Mouse (Mus musculus) stomach, embryonic 16.5 days (tissue): ENCODE measurements around the gene Cab39l. TPM values are rescaled to one million over a fixed set of nuclear protein-coding genes. Genes with fewer than 3 reads are reported as not detected.
A peak's percentile ranks its signal among the peaks of the same experiment; 100 is the strongest.

Experiments used
- ATAC-seq: fragments of 200-750 bp; cut with Nextera tagmentation; 2 replicates; pipeline ENCODE4 v1.8.0; 2017; ENCODE audit warnings: moderate number of reproducible peaks, moderate TSS enrichment; ENCODE audit not compliant: insufficient read depth, low FRiP score
- H3K27ac ChIP-seq: fragments of 300-500 bp; sonication (generic); 2 replicates; pipeline ENCODE4 v1.5.1; 2014; ENCODE audit warnings: low read length
- H3K27me3 ChIP-seq: fragments of 300-500 bp; sonication (generic); 2 replicates; pipeline ENCODE4 v1.6.1; 2014; ENCODE audit warnings: low read length, control low read depth, mixed read lengths; ENCODE audit not compliant: control insufficient read depth, insufficient read depth
- H3K36me3 ChIP-seq: fragments of 300-500 bp; sonication (generic); 2 replicates; pipeline ENCODE4 v1.6.1; 2014; ENCODE audit warnings: low read length; ENCODE audit not compliant: control insufficient read depth, insufficient read depth
- H3K4me1 ChIP-seq: fragments of 300-500 bp; sonication (generic); 2 replicates; pipeline ENCODE4 v1.6.1; 2014; ENCODE audit warnings: low read length, control low read depth, mixed read lengths; ENCODE audit not compliant: control insufficient read depth, insufficient read depth
- H3K4me2 ChIP-seq: fragments of 300-500 bp; sonication (generic); 2 replicates; pipeline ENCODE4 v1.6.1; 2014; ENCODE audit warnings: low read depth, low read length, mixed read lengths
- H3K4me3 ChIP-seq: fragments of 300-500 bp; sonication (generic); replicated peaks from 2 replicates; pipeline ENCODE4 v1.5.1; 2014; ENCODE audit warnings: mild to moderate bottlenecking, low read length
- H3K9ac ChIP-seq: fragments of 300-500 bp; sonication (generic); 2 replicates; pipeline ENCODE4 v1.6.1; 2014; ENCODE audit warnings: low read length
- H3K9me3 ChIP-seq: fragments of 300-500 bp; sonication (generic); replicated peaks from 2 replicates; pipeline ENCODE4 v1.6.1; 2016; ENCODE audit warnings: low read length, control low read depth; ENCODE audit not compliant: control insufficient read depth
- WGBS: fragments of 180-500 bp; shearing (Covaris S2); extraction: QIAGEN DNeasy Blood & Tissue Kit; methylation state at CpG from one replicate; pipeline ENCODE4 v1.1.7; 2014; 5-methylcytosine and 5-hydroxymethylcytosine counted together
- polyA plus RNA-seq: library from polyadenylated mRNA; unstranded; fragments of >200 nt; fragmentation: Nextera tagmentation; extraction: Ambion mirVana; gene quantifications from 2 replicates; pipeline ENCODE4 v1.2.1, GENCODE M21; 2015

Gene Cab39l
- polyA plus RNA-seq, 1 experiment from 2014 or later = 43.5 TPM

DNA sequence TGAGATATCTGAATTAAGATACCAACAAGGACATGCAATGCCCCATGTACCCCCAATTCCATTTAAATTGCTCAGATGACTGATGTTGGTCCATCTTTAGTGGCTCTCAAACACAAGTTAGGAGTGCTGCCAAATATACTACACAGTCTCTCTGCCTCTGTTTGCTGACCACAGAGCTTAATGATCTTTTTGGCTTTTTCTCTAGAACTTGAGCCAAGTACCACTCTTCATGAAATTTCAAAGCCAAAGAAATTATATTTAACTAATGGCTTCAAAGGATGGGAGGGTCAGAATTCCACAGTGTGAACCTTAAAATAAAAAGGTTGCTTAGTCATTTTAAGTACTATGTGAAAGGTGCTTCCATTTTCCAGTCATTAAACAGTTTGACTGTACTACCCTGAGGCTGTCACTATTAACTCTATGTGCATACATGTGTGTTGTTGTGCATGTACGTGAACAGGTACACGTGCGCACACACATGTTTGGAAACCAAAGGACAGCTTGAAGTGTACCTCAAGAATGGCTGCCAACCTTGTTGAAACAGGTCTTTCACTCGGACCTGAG lies 44.6 kb downstream of the Cab39l start:
- no peaks in the 10 kb centered on the region for H3K27me3 ChIP-seq
- no peaks in the 10 kb centered on the region for H3K4me1 ChIP-seq
- WGBS = 91% methylated on average over 4 of the region's 4 CpGs
- H3K36me3 ChIP-seq = no peaks in the 10 kb centered on the region
- no peak overlapping the region for H3K4me3 ChIP-seq
- no peak overlapping the region for H3K9ac ChIP-seq
- ATAC-seq = no peak
- no peak overlapping the region for H3K27ac ChIP-seq
- no peaks in the 10 kb centered on the region for H3K9me3 ChIP-seq
- no peak overlapping the region for H3K4me2 ChIP-seq

DNA sequence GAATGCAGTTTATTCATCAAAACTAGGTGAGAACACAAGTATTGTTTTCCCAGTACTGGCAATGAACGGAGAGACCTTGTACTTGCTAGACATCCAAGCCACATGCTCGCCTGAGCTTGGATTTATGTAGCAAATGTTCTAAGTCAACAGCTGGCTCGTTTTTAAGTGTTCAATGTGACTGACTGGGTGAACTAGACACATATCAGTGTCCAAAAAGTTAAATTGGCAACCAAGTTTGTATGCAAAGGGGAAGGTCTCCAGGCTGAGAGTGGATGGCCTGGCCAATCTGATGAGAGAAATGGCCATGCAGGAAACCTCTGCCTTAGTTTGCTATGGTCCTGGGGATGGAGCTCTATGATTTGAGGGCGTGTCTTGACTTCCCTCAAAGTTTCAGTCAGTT lies 51.6 kb downstream of the Cab39l start:
- Histone ChIP-seq H3K9ac (no peak overlapping the region), H3K27ac (no peak overlapping the region), H3K9me3 (no peaks in the 10 kb centered on the region), H3K4me1 (no peaks in the 10 kb centered on the region), H3K4me2 (no peak overlapping the region), H3K4me3 (no peak overlapping the region), H3K36me3 (no peaks in the 10 kb centered on the region), H3K27me3 (no peaks in the 10 kb centered on the region)
- no peak for ATAC-seq
- WGBS = 73% methylated on average over 4 of the region's 4 CpGs

DNA sequence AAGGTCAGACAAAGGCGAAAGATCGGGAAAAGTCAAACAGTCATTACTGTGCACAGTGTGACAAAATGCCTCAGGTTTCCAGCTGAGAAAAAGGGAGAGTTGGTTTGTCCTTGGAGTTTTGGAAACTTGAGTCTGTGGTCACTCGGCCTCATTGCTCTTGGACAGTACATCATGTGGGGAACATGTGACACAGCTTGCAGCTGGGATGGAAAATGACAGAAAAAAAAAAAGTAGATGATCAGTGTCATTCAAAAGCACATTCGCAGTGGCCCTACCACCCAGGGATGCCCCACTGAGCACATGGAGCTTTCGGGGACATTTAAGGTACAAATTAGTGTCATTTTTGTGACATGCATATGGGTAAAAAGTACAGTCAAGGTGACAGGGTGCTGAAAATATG lies 57.2 kb downstream of the Cab39l start:
- H3K4me1 ChIP-seq = no peaks in the 10 kb centered on the region
- no peaks in the 10 kb centered on the region for H3K27me3 ChIP-seq
- H3K4me2 ChIP-seq = no peak overlapping the region
- ATAC-seq = no peak
- no peaks in the 10 kb centered on the region for H3K9me3 ChIP-seq
- H3K36me3 ChIP-seq = no peaks in the 10 kb centered on the region
- WGBS = 92% methylated on average over 5 of the region's 5 CpGs
- H3K4me3 ChIP-seq = no peak overlapping the region
- H3K27ac ChIP-seq = no peak overlapping the region
- no peak overlapping the region for H3K9ac ChIP-seq

DNA sequence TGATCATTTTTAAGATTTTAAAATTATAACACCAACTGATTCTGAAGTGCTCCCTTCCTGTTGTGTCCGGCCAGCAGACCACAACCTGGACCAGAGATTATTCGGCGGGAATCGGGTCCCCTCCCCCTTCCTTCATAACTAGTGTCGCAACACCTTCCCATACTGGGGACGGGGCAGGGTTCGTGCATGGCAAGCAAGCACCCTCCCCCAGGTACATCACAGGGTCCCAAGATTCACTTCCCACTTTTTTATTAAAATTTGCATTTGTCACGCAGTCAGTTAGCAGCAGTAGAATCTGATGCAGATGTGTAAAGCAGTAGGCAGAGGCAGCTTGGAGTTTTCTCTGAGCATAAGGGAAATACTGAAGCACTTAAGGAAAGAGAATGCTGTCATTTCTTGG lies 64.1 kb downstream of the Cab39l start:
- ATAC-seq = no peak
- Histone ChIP-seq H3K9ac (no peak overlapping the region), H3K9me3 (no peaks in the 10 kb centered on the region), H3K4me1 (no peaks in the 10 kb centered on the region), H3K4me2 (no peak overlapping the region), H3K27me3 (no peaks in the 10 kb centered on the region), H3K27ac (no peak overlapping the region), H3K4me3 (no peak overlapping the region), H3K36me3 (no peaks in the 10 kb centered on the region)
- whole genome bisulfite sequencing = 89% methylated on average over 8 of the region's 8 CpGs

DNA sequence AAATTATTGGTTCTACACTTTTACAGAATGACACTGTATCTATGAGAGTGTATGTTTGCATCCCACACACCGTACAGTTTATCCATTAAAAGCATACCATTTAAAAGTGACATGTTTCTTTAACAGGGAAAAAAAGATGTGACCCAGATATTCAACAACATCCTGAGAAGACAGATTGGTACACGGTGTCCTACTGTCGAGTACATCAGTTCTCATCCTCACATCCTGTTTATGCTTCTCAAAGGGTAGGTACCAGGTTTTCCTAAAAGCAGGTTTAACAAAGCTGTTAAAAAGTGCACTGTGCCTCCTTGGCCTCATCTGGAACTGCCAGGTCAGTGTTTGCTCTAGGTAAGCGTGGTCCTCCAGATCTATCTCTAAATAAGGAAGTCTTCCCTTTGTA lies 65.4 kb downstream of the Cab39l start:
- Histone ChIP-seq H3K9ac (no peak overlapping the region), H3K9me3 (no peaks in the 10 kb centered on the region), H3K4me1 (no peaks in the 10 kb centered on the region), H3K27ac (no peak overlapping the region), H3K4me2 (no peak overlapping the region), H3K27me3 (no peaks in the 10 kb centered on the region), H3K36me3 (no peaks in the 10 kb centered on the region), H3K4me3 (no peak overlapping the region)
- ATAC-seq = no peak
- 73% methylated on average over 4 of the region's 4 CpGs for whole genome bisulfite sequencing

DNA sequence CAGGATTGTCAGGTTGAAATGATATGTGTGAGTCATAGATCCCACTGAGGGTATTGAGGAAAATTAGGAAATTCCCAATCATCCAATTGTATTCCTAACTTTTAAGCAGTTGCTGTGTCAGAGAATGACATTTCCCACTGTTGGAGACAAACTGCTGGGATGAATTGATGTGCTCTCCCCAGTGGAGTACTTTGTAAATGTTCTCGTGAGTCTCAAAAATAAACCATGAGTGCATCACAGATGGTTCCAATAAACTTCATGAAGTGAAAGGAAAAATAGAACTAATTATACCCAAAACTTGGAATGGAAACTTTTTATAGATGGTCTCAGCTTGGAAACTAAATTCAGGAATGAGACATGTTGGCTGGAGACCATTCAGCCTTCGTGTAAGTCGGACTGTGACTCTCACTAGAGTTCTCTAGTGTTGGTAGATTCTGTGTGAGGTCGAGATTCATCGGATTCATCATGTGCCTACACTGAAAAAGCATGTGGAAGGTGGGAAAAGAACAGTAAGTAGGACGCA lies 73.2 kb downstream of the Cab39l start:
- H3K27me3 ChIP-seq = no peaks in the 10 kb centered on the region
- no peak overlapping the region for H3K4me2 ChIP-seq
- no peaks in the 10 kb centered on the region; the same call in 1 of the 2 replicates for H3K36me3 ChIP-seq
- ATAC-seq = no peak
- H3K4me3 ChIP-seq = no peak overlapping the region
- H3K27ac ChIP-seq = no peak overlapping the region
- no peaks in the 10 kb centered on the region for H3K4me1 ChIP-seq
- no peak overlapping the region for H3K9ac ChIP-seq
- 77% methylated on average over 6 of the region's 6 CpGs for WGBS
- no peaks in the 10 kb centered on the region for H3K9me3 ChIP-seq

DNA sequence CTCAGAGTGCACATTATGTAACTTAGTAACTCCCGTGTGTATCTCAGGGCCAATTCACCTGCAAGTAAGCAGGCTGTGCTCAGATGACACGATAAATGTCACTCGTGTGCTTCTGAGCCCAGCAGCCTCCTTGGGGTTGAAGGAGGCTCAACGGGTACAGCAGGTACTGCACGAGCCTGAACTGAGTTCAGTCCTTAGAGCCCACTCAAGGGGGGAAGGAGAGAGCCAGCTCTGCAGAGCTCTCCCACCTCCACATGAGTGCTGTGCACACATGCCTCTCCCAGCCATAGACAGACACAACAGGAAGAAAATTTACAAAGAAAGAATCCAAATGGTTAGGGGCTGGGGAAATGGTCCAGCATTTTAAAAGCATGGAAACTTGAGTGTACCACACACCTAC lies 85.1 kb downstream of the Cab39l start:
- WGBS = 79% methylated on average over 5 of the region's 5 CpGs
- Histone ChIP-seq H3K4me3 (no peak overlapping the region), H3K9ac (no peak overlapping the region), H3K36me3 (no peaks in the 10 kb centered on the region), H3K27ac (no peak overlapping the region), H3K4me2 (no peak overlapping the region), H3K27me3 (no peaks in the 10 kb centered on the region), H3K9me3 (no peaks in the 10 kb centered on the region), H3K4me1 (no peaks in the 10 kb centered on the region)
- no peak for ATAC-seq

DNA sequence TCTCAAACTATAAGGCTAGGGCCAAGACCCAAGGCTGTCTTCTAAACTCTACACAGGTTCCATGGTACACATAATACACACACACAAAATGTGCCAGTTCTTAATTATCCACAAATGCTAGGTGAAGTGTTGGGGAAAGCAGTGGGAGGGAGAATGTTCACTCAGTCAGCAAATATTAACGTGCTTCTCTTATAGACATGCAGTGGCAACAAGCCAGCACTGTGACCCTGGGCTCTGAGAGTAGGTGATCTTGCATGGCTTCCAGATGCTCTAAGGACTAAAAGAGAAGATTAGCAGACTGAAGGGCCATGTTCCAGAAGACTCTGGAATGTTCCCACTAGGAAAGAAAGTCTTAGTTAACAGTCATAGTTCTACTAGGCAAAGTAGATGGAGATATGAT lies 90.0 kb downstream of the Cab39l start:
- Histone ChIP-seq H3K9me3 (no peaks in the 10 kb centered on the region), H3K27ac (no peak overlapping the region), H3K36me3 (no peaks in the 10 kb centered on the region), H3K4me1 (peaks cover 5% of the 10 kb centered on the region; the same call in 1 of the 2 replicates), H3K4me3 (no peak overlapping the region), H3K4me2 (no peak overlapping the region), H3K27me3 (no peaks in the 10 kb centered on the region), H3K9ac (no peak overlapping the region)
- 64% methylated on average over 1 of the region's 1 CpGs for WGBS
- no peak for ATAC-seq

DNA sequence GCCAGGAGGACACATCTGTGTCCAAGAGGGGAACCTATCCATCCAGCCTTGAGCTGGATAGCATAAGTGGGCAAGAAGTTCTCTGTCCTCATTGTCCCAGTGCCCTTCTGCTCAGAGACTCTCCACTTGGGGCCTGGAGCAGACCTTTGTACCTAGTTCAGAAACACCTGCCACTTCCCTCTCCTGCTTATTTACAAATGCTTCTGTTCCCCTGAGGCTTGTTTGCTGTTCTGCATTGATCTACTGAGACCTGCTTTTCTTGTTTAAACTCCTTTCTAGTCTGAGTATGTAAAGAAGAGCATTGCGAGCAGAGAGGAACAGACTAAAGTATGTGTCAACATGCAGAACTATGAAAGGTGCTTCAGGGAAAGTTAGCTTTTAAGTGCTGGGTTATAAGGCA lies 92.2 kb downstream of the Cab39l start:
- ATAC-seq = peak; percentile 85; the same call in 1 of the 2 replicates
- Histone ChIP-seq H3K4me3 (no peak overlapping the region), H3K27me3 (no peaks in the 10 kb centered on the region), H3K4me1 (peaks cover 8% of the 10 kb centered on the region; the same call in 1 of the 2 replicates), H3K27ac (peak overlapping the region; percentile 83), H3K4me2 (no peak overlapping the region), H3K36me3 (no peaks in the 10 kb centered on the region), H3K9ac (no peak overlapping the region), H3K9me3 (no peaks in the 10 kb centered on the region)
- 69% methylated on average over 1 of the region's 1 CpGs for WGBS
